Mouse (Mus musculus): Measurements from ENCODE around the gene Rhot2. TPM values are rescaled to one million over a fixed set of nuclear protein-coding genes. Genes with fewer than 3 reads are reported as not detected.

Rhot2 gene
- polyA plus RNA-seq, 1 experiment from 2014 or later, result 26.4 TPM

DNA sequence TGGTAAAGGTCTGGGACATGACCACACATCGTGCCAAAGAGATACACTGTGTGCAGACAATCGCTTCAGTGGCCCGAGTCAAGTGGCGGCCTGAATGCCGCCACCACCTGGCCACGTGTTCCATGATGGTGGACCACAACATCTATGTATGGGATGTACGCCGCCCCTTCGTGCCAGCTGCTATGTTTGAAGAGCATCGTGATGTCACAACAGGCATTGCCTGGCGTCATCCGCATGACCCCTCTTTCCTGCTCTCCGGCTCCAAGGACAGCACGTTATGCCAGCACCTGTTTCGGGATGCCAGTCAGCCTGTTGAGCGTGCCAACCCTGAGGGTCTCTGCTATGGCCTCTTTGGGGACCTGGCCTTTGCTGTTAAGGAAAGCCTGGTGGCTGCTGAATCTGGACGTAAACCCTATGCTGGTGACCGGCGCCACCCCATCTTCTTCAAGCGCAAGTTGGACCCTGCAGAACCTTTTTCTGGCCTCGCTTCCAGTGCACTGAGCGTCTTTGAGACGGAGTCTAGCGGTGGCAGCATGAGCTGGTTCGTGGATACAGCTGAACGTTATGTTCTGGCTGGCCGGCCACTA is 18.6 kb downstream of the Rhot2 start:
- no peak overlapping the region for H3K9ac ChIP-seq
- peaks cover 55% of the 10 kb centered on the region for H3K4me1 ChIP-seq
- 95% methylated on average over 27 of the region's 27 CpGs for WGBS
- ATAC-seq (ENCODE audit: insufficient number of reproducible peaks, insufficient read depth, low FRiP score, low TSS enrichment, low read depth), result no peak
- no peak overlapping the region; the same call in 1 of the 2 replicates for H3K27ac ChIP-seq
- H3K36me3 ChIP-seq, result peaks cover 47% of the 10 kb centered on the region
- peaks cover 12% of the 10 kb centered on the region for H3K27me3 ChIP-seq
- no peak overlapping the region for H3K4me3 ChIP-seq
- H3K9me3 ChIP-seq, result no peaks in the 10 kb centered on the region
- no peak overlapping the region for H3K4me2 ChIP-seq

DNA sequence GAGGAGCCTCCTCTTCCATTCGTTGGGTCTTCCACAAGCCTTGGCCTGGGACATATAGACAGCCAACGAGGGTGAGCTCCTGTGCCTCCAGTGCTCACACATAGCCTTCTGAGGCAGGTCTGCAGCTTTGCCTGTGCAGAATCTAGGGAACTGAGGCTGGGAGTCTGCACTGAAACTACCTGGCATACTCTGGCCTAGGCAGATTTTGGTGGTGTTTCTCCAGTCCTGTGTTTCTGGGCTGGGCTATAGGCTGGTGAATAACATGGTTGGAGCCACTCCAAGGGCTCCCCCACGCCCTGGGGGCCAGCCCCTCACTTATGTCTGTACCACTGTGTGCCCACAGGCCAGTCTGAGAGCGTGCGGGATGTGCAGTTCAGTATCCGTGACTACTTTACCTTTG is 19.3 kb downstream of the Rhot2 start:
- Histone ChIP-seq H3K9ac (peak overlapping the region; percentile 11; the same call in 1 of the 2 replicates), H3K4me2 (peak overlapping the region; percentile 93; the same call in 1 of the 2 replicates), H3K27me3 (peaks cover 18% of the 10 kb centered on the region), H3K9me3 (no peaks in the 10 kb centered on the region), H3K27ac (no peak overlapping the region), H3K36me3 (peaks cover 39% of the 10 kb centered on the region), H3K4me1 (peaks cover 48% of the 10 kb centered on the region), H3K4me3 (no peak overlapping the region)
- WGBS, result 81% methylated on average over 6 of the region's 6 CpGs
- ATAC-seq (ENCODE audit: insufficient number of reproducible peaks, insufficient read depth, low FRiP score, low TSS enrichment, low read depth), result no peak

DNA sequence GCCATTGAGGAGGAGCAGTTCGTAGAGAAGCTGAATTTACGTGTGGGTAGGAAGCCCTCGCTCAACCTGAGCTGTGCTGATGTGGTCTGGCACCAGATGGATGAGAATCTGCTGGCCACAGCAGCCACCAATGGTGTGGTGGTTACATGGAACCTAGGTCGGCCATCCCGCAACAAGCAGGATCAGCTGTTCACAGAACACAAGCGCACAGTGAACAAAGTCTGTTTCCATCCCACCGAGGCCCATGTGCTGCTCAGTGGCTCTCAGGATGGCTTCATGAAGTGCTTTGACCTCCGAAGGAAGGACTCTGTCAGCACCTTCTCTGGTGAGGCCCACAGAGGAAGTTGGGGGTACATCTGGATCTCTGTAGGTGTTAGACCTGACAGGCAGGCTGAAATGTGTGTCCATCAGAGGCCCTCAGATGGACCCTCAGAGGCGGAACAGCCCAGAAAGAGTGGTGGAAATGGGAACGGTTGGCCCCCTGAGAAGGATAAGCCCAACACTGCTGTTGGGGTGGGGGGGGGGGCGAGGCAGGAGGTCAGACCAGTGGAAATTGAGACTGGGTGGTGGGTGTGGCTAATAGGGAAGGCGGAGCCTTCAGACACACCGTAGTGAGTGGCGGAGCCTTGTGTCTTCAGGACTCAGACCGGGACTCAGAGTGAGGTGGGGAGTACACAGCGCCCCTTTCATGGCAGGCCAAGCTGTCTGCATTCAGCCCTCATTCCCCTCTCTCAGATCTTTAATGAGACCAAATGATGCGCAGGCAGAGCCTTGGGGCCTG is 20.1 kb downstream of the Rhot2 start:
- Histone ChIP-seq H3K9me3 (no peaks in the 10 kb centered on the region), H3K27ac (no peak overlapping the region), H3K4me2 (peak overlapping the region; percentile 93), H3K4me3 (peak overlapping the region; percentile 65), H3K36me3 (peaks cover 32% of the 10 kb centered on the region), H3K9ac (peak overlapping the region; percentile 85), H3K4me1 (peaks cover 42% of the 10 kb centered on the region), H3K27me3 (peaks cover 26% of the 10 kb centered on the region)
- no peak for ATAC-seq (ENCODE audit: insufficient number of reproducible peaks, insufficient read depth, low FRiP score, low TSS enrichment, low read depth)
- 69% methylated on average over 16 of the region's 17 CpGs for WGBS

GRCm38 (mm10) chr17:25823452-25823851 is 21.2 kb downstream of the Rhot2 start, which contains the start of gene Wdr24:
Gene Wdr24, plus strand, starts transcription at chr17:25823627.
- peak; percentile 34; the same call in 1 of the 2 replicates for ATAC-seq (ENCODE audit: insufficient number of reproducible peaks, insufficient read depth, low FRiP score, low TSS enrichment, low read depth)
- Histone ChIP-seq H3K27ac (peak within 1 kb of the TSS; percentile 62), H3K4me3 (peak within 1 kb of the TSS; percentile 65), H3K27me3 (peaks cover 37% of the 10 kb centered on the region), H3K9ac (peak within 1 kb of the TSS; percentile 85), H3K36me3 (peaks cover 31% of the 10 kb centered on the region), H3K4me2 (peak within 1 kb of the TSS; percentile 93), H3K9me3 (no peaks in the 10 kb centered on the region), H3K4me1 (peaks cover 42% of the 10 kb centered on the region)
- WGBS, result under 1% methylated on average over 18 of the region's 18 CpGs

DNA sequence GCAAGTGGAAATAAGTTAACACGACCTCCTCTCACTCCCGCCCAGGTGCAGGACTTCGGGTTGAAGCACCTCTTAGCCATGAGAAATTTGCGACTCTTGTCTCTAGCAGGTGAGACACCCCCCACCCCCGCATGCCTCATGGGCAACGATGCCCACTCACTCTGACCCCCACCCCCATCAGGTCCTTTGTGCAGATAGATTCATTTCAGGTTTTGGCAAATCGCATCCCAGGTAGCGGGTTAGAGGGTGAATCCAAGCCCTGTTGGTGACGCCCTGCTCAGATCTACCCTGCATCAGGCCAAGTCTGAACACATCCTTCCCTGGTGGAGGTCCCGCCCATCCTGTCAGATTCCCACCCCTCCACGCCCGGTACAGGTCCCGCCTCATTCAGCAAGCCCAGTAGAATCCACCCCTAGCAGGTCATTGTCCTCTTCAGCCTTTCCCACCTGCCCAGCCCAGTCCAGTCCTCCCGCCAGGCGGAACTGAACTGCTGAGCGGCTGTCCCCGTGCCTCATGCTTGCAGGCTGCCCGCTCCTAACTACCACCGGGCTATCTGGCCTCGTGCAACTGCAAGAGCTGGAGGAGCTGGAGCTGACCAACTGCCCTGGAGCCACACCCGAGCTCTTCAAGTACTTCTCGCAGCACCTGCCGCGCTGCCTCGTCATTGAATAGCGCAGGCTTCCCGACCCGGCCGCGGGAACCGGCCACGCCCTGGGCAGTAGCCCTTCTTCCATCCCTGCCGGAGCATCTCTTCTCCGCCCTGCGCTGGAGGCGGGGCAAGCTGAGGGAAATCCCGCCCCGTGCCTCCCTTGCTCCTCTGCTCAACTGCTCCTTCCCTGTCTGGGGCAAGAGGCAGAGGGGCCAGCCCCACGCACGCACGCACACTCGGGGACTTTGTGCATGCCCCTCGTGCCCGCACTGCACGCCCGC is 25.5 kb downstream of the Rhot2 start:
- ATAC-seq (ENCODE audit: insufficient number of reproducible peaks, insufficient read depth, low FRiP score, low TSS enrichment, low read depth), result no peak
- H3K27me3 ChIP-seq, result peaks cover 67% of the 10 kb centered on the region
- peak overlapping the region; percentile 12; the same call in 1 of the 2 replicates for H3K9ac ChIP-seq
- peaks cover 12% of the 10 kb centered on the region for H3K4me1 ChIP-seq
- H3K36me3 ChIP-seq, result no peaks in the 10 kb centered on the region
- WGBS, result 6% methylated on average over 46 of the region's 46 CpGs
- H3K4me2 ChIP-seq, result peak overlapping the region; percentile 49
- H3K9me3 ChIP-seq, result no peaks in the 10 kb centered on the region
- peak overlapping the region; percentile 16 for H3K4me3 ChIP-seq
- H3K27ac ChIP-seq, result no peak overlapping the region

DNA sequence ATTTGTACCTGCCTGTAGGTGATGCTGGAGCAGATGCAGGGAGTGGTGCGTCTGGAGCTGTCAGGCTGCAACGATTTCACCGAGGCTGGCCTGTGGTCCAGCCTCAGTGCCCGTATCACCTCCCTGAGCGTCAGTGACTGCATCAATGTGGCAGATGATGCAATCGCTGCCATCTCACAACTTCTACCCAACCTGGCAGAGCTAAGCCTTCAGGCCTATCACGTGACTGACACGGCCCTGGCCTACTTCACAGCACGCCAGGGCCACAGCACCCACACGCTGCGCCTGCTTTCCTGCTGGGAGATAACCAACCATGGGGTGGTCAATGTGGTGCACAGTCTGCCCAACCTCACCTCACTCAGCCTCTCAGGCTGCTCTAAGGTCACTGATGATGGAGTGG is 27.0 kb downstream of the Rhot2 start:
- H3K4me3 ChIP-seq, result no peak overlapping the region
- H3K4me1 ChIP-seq, result peaks cover 12% of the 10 kb centered on the region; the same call in 1 of the 2 replicates
- no peaks in the 10 kb centered on the region for H3K36me3 ChIP-seq
- no peaks in the 10 kb centered on the region for H3K9me3 ChIP-seq
- ATAC-seq (ENCODE audit: insufficient number of reproducible peaks, insufficient read depth, low FRiP score, low TSS enrichment, low read depth), result no peak
- H3K9ac ChIP-seq, result no peak overlapping the region
- 80% methylated on average over 11 of the region's 11 CpGs for WGBS
- no peak overlapping the region for H3K27ac ChIP-seq
- peaks cover 75% of the 10 kb centered on the region for H3K27me3 ChIP-seq
- no peak overlapping the region for H3K4me2 ChIP-seq

GRCm38 (mm10) chr17:25813471-25813870 is 31.2 kb downstream of the Rhot2 start:
- H3K27me3 ChIP-seq, result peaks cover 77% of the 10 kb centered on the region
- ATAC-seq (ENCODE audit: insufficient number of reproducible peaks, insufficient read depth, low FRiP score, low TSS enrichment, low read depth), result no peak; the same call in 1 of the 2 replicates
- no peak overlapping the region for H3K4me3 ChIP-seq
- no peaks in the 10 kb centered on the region for H3K36me3 ChIP-seq
- H3K27ac ChIP-seq, result no peak overlapping the region
- 0% methylated on average over 20 of the region's 20 CpGs for WGBS
- no peaks in the 10 kb centered on the region for H3K9me3 ChIP-seq
- H3K9ac ChIP-seq, result no peak overlapping the region
- peaks cover 18% of the 10 kb centered on the region for H3K4me1 ChIP-seq
- H3K4me2 ChIP-seq, result peak overlapping the region; percentile 26

DNA sequence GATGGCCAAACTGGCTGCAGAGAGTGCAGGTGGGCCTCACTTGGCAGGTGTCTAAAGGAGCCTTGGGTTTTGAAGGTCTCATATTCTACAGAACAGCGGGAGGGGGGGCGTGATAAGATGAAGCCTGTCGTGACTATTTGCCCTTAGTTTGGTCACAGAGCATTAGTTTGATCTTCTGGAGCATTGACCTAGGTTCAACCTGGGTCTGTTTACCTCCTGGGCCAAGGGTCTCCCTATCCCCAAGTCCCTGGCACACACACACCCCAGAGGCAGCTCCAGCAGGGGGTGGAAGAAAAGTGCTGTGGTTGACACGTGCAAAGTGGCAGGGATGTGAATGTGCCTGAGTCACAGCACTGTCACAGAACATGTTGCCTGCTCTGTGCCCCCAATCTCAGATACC is 33.8 kb downstream of the Rhot2 start:
- Histone ChIP-seq H3K9ac (no peak overlapping the region), H3K4me3 (no peak overlapping the region), H3K27ac (no peak overlapping the region), H3K36me3 (no peaks in the 10 kb centered on the region), H3K27me3 (peaks cover 62% of the 10 kb centered on the region), H3K4me1 (peaks cover 21% of the 10 kb centered on the region), H3K4me2 (no peak overlapping the region), H3K9me3 (no peaks in the 10 kb centered on the region)
- WGBS, result 70% methylated on average over 4 of the region's 4 CpGs
- ATAC-seq (ENCODE audit: insufficient number of reproducible peaks, insufficient read depth, low FRiP score, low TSS enrichment, low read depth), result no peak

DNA sequence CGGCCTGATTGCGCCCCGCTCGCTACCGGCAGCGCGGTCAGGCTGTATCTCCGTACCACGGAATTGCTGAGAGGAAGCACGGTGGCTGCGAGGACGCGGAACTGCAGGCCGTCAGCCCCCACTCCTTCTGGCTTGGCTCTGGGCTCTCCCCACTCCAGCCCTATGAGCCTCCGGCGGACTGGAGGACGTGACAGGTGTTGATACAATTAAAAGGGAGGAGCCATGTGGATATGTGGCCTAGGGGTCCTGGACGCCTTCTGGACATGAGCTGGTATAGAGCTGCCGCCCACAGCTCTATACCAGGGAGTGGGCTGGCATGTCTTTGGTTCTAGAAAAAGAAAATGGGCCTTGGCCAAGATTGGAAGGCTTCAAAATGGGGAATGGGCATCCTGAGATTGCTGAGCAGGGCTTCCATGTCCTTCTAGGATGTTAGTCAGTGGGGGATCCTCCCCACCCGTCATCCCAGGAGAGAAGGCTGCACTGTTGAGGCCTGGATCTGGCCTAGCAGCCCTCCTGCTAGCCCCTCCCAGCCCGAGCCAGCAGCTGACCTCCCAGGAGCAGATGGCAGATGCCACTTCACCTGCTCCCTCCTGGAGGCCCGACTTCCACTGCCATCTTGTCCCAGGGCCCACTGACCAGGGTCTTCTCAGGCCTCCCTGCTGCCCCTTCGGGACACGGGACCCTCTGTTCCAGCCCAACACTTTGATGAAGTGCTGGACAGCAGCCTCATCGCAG is 34.9 kb downstream of the Rhot2 start:
- no peaks in the 10 kb centered on the region for H3K9me3 ChIP-seq
- H3K4me1 ChIP-seq, result peaks cover 21% of the 10 kb centered on the region
- WGBS, result 11% methylated on average over 25 of the region's 25 CpGs
- peak overlapping the region; percentile 71 for H3K4me3 ChIP-seq
- ATAC-seq (ENCODE audit: insufficient number of reproducible peaks, insufficient read depth, low FRiP score, low TSS enrichment, low read depth), result no peak
- no peak overlapping the region for H3K27ac ChIP-seq
- H3K27me3 ChIP-seq, result peaks cover 58% of the 10 kb centered on the region
- H3K9ac ChIP-seq, result peak overlapping the region; percentile 77
- no peaks in the 10 kb centered on the region for H3K36me3 ChIP-seq
- peak overlapping the region; percentile 97 for H3K4me2 ChIP-seq

- peaks cover 59% of the 10 kb centered on the region for H3K27me3 ChIP-seq
- no peaks in the 10 kb centered on the region for H3K9me3 ChIP-seq
- peaks cover 21% of the 10 kb centered on the region for H3K4me1 ChIP-seq
- peak within 1 kb of the TSS; percentile 39; the same call in 1 of the 2 replicates for H3K27ac ChIP-seq
- peak within 1 kb of the TSS; percentile 71 for H3K4me3 ChIP-seq
- peak; percentile 75 for ATAC-seq (ENCODE audit: insufficient number of reproducible peaks, insufficient read depth, low FRiP score, low TSS enrichment, low read depth)
- under 1% methylated on average over 93 of the region's 100 CpGs for WGBS
- no peaks in the 10 kb centered on the region for H3K36me3 ChIP-seq
- peak within 1 kb of the TSS; percentile 97 for H3K4me2 ChIP-seq
- H3K9ac ChIP-seq, result peak within 1 kb of the TSS; percentile 77
Measured at GRCm38 (mm10) chr17:25808789-25809605, 35.7 kb downstream of the Rhot2 start, which contains the start of gene Fbxl16. Gene Fbxl16, plus strand, starts transcription at chr17:25809085.
